Mouse (Mus musculus): Measurements from ENCODE around the gene Cers5. TPM values are rescaled to one million over a fixed set of nuclear protein-coding genes. Genes with fewer than 3 reads are reported as not detected.

Cers5 gene
- 29.1 TPM for polyA plus RNA-seq (2014; fragmentation: Illumina TruSeq; extraction: RNeasy Lipid Tissue Mini Kit (QIAGEN cat#74804); ENCODE audit: low read depth, low replicate concordance)

DNA sequence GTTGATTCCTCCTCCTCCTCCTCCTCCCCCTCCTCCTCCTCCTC, at the start of gene Cers5:
Gene Cers5, minus strand, starts transcription at position 5 of the 44 bp plus-strand sequence.

DNA sequence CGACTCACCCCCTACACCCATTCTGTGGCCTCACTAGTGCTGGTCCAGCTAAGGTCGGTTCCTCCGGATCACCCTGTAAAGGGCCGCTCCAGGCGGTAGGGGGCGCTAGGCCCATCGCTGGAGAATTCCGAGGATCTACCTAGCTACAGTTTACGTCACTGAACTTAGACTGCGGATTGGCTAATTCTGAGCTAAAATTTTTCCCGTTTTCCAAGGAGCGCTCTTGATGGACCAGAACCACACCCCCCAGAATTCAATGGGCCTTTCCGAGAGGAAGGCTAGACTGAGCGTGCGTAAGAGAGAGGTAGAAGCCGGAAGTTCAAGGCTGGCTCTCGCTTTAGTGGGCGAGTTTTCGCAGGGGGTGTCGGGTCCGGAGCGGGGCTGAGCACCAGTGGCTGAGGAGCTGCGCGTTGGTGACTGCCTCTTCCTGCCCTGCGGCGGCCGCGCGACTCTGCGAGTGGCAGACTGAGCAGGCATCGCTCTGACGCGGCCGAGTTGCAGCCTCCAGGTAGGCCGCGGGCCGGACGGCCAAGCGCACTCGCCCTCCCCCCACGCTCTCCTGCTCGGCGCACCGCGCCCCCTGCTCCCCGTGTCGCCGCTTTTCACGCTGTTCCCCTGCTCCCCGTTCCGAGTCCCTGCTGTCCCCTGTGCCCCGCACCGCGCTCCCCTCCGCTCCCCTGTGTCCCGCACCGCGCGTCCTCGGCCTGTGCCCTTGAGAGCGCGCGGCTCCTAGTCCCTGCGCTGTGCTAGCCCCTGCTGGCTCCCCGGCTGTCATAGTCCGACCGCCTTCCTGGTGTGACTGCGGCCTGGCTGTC, 47.1 kb downstream of the Cers5 start, which contains the start of gene Cox14:
Gene Cox14, plus strand, starts transcription at position 278 of the 815 bp plus-strand sequence.

DNA sequence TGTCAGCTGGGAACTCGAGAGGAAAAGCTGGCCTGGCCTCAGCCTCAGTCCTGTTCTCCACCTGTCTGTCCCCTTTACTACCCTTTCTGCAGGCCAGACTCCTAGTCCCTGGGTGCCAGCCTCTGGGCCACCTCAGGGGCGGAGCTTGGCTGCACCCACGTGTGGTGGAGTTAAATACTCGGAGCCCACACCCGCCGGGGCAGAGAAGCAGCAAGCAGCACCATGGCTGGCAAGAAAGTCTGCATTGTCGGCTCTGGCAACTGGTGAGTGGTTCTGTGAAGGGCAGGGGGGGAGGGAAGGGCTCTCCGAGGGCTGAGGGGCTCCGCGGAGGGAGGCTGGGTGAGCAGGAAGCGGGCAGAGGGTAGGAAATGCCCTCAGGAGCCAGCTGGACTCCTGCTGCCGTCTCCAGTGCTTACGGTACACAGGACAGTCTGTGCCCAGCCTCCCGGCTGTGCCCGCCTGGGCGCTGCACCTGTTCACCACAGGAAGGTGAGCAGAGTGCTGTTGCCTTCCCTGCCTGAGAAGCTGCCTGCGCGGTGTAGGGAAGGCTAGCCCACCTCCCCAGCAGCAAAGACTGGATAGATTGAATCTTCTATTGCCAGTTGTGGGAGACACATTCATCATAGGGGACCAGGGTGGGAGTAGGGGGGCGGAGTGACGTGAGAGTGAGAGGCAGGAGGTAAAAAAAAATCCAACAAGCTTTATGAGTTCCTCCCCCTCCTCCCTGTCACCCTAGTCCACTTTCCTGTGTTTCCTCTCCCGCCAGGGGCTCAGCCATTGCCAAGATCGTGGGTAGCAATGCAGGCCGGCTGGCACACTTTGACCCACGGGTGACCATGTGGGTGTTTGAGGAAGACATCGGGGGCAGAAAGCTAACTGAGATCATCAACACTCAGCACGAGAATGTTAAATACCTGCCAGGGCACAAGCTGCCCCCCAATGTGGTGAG, 55.0 kb downstream of the Cers5 start, which contains the start of gene Gpd1:
Gene Gpd1, plus strand, starts transcription at position 130 of the 949 bp plus-strand sequence.

DNA sequence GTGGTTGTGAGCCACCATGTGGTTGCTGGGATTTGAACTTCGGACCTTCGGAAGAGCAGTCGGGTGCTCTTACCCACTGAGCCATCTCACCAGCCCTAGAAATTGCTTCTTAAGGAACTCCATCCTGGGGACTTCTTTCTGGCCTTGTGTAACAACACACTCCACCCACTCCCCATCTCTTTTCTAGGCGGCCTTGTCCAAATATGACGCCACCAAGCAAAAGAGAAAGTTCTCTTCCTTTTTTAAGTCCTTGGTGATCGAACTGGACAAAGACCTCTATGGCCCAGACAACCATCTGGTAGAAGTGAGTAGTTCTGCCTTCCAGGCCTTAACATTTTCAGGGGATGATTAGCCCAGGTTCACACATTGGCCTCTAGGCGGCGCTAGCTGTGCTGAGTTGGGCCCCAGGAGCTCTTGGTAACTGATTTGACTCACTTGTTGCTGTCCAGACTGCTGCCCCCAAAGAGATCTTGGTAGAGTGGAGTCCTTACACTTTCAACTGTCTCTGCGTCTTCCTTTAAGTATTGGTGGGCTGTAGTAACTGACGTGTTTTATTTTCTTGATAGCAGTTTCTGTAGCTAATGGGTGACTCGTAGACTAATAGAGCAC, 67.1 kb downstream of the Cers5 start, which contains the start of gene Gm17349:
Gene Gm17349, minus strand, starts transcription at position 51 of the 609 bp plus-strand sequence.

DNA sequence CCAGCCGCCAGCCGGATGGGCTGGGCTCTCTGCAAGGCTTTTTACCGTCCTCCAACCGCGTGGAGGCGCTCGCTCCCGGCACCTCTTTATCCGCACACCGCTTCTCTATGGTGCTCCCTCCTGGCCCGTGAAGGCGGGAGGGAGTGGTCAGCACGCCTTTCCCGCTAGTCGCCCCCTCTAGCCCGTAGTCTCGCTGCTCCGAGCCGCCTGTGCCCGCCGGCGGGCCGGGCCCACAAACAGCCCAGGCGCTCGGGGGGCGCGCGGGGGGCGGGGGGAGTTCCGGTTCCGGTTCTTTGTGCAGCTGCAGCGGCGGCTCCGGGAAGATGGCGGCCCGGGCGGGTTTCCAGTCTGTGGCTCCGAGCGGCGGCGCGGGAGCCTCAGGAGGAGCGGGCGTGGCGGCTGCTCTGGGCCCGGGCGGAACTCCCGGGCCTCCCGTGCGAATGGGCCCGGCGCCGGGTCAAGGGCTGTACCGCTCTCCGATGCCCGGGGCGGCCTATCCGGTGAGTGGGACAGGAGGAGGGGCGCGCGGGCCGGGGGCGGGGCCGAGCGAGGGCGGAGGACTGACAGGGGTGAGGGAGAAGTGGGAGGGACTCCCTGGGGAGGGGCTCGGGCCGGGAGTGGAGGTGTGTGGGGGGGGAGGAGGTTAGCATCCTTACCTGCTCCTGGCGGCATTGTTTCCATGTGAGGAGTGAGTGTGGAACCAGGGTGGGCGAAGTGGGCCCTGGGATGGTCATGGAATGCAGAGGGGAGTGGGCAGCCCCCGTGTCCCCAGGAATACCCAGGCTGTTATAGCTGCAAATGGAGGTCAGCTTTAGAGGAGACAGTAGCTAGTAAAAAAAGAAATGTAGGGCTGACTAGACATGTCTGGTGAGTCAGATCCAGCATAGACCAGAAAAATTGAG, 70.4 kb downstream of the Cers5 start, which contains the start of gene Smarcd1:
Gene Smarcd1, plus strand, starts transcription at position 131 of the 902 bp plus-strand sequence.

Other genes starting within 250 kb of the Cers5 start
- 0.31 TPM for gene Faim2, start 244.7 kb downstream of the Cers5 start, polyA plus RNA-seq (2014; fragmentation: Illumina TruSeq; extraction: RNeasy Lipid Tissue Mini Kit (QIAGEN cat#74804); ENCODE audit: low read depth, low replicate concordance)
- gene Aqp2, start 193.8 kb downstream of the Cers5 start, polyA plus RNA-seq (2014; fragmentation: Illumina TruSeq; extraction: RNeasy Lipid Tissue Mini Kit (QIAGEN cat#74804); ENCODE audit: low read depth, low replicate concordance) = not detected
- gene Aqp5, start 182.1 kb downstream of the Cers5 start, polyA plus RNA-seq (2014; fragmentation: Illumina TruSeq; extraction: RNeasy Lipid Tissue Mini Kit (QIAGEN cat#74804); ENCODE audit: low read depth, low replicate concordance) = not detected
- not detected for gene Aqp6, start 171.5 kb downstream of the Cers5 start, polyA plus RNA-seq (2014; fragmentation: Illumina TruSeq; extraction: RNeasy Lipid Tissue Mini Kit (QIAGEN cat#74804); ENCODE audit: low read depth, low replicate concordance)
- gene Racgap1, start 121.2 kb downstream of the Cers5 start, polyA plus RNA-seq (2014; fragmentation: Illumina TruSeq; extraction: RNeasy Lipid Tissue Mini Kit (QIAGEN cat#74804); ENCODE audit: low read depth, low replicate concordance) = 1.5 TPM
- 1.3 TPM for gene Asic1, start 102.5 kb downstream of the Cers5 start, polyA plus RNA-seq (2014; fragmentation: Illumina TruSeq; extraction: RNeasy Lipid Tissue Mini Kit (QIAGEN cat#74804); ENCODE audit: low read depth, low replicate concordance)
- 31.2 TPM for gene Smarcd1, start 70.8 kb downstream of the Cers5 start, polyA plus RNA-seq (2014; fragmentation: Illumina TruSeq; extraction: RNeasy Lipid Tissue Mini Kit (QIAGEN cat#74804); ENCODE audit: low read depth, low replicate concordance)
- not detected for gene Gm17349, start 67.4 kb downstream of the Cers5 start, polyA plus RNA-seq (2014; fragmentation: Illumina TruSeq; extraction: RNeasy Lipid Tissue Mini Kit (QIAGEN cat#74804); ENCODE audit: low read depth, low replicate concordance)
- gene Gpd1, start 55.4 kb downstream of the Cers5 start, polyA plus RNA-seq (2014; fragmentation: Illumina TruSeq; extraction: RNeasy Lipid Tissue Mini Kit (QIAGEN cat#74804); ENCODE audit: low read depth, low replicate concordance) = 57.8 TPM
- 216 TPM for gene Cox14, start 47.3 kb downstream of the Cers5 start, polyA plus RNA-seq (2014; fragmentation: Illumina TruSeq; extraction: RNeasy Lipid Tissue Mini Kit (QIAGEN cat#74804); ENCODE audit: low read depth, low replicate concordance)
- 18.0 TPM for gene Lima1, start 102.6 kb upstream of the Cers5 start, polyA plus RNA-seq (2014; fragmentation: Illumina TruSeq; extraction: RNeasy Lipid Tissue Mini Kit (QIAGEN cat#74804); ENCODE audit: low read depth, low replicate concordance)
- 0.16 TPM for gene Fam186a, start 194.2 kb upstream of the Cers5 start, polyA plus RNA-seq (2014; fragmentation: Illumina TruSeq; extraction: RNeasy Lipid Tissue Mini Kit (QIAGEN cat#74804); ENCODE audit: low read depth, low replicate concordance)
- gene Larp4, start 197.2 kb upstream of the Cers5 start, polyA plus RNA-seq (2014; fragmentation: Illumina TruSeq; extraction: RNeasy Lipid Tissue Mini Kit (QIAGEN cat#74804); ENCODE audit: low read depth, low replicate concordance) = 25.0 TPM

Data from heart, adult 10 weeks (tissue).